ENCODE assay signal across 8 mouse cellular contexts in the genomic region with DNA sequence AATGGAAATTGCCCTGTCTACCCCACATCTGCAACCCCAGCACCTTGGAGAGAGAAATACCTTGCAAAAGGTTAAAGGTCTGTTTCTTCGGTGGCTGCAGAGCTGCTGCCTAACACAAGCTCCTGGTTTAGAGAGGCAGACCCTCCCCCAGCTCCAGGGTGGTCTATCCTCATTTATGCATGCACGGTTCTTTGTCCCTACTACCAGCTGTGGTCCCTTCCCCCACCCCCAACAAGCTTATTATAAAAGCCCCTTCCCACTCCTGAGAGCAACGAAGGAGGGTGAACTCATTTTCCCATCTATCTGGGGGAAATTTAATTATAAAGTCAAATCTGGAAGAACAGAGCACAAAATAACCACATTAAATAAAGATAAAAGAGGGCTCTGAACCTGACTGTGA. TPM values are rescaled to one million over a fixed set of nuclear protein-coding genes. Genes with fewer than 3 reads are reported as not detected.
DNase-seq lines count a peak whose midpoint lies in the region; ATAC-seq lines count a peak whose summit lies in the region.

TSS of gene Pxylp1 (minus strand) at position 124 of the 400 bp plus-strand sequence.

- 4% methylated on average over 3 of the region's 3 CpGs for WGBS in hindbrain, embryonic 11.5 days
- WGBS in limb, embryonic 15.5 days = 19% methylated on average over 3 of the region's 3 CpGs

- H3K36me3 ChIP-seq in hindbrain, embryonic 11.5 days (ENCODE audit: control insufficient read depth, insufficient read depth, low read length) = no peaks in the 10 kb centered on the region
- no peaks in the 10 kb centered on the region for H3K36me3 ChIP-seq in limb, embryonic 15.5 days

- H3K27me3 ChIP-seq in hindbrain, embryonic 11.5 days (ENCODE audit: control insufficient read depth, insufficient read depth, low read length) = no peaks in the 10 kb centered on the region
- peaks cover 9% of the 10 kb centered on the region; the same call in 1 of the 2 replicates for H3K27me3 ChIP-seq in limb, embryonic 15.5 days

- DNase-seq in heart, adult 18-20 months = no peak
- no peak for DNase-seq in heart, adult 11 months
- DNase-seq in hindbrain, embryonic 11.5 days (ENCODE audit: low spot score) = peak; percentile 79
- no peak for DNase-seq in ovary, postnatal 14 days (ENCODE audit: low spot score)
- DNase-seq in urinary bladder, postnatal 14 days (ENCODE audit: low spot score) = no peak
- DNase-seq in lung, postnatal 25 days (ENCODE audit: low spot score) = no peak

- H3K4me3 ChIP-seq in hindbrain, embryonic 11.5 days (ENCODE audit: low read depth, low read length) = no peak within 1 kb of the TSS
- no peak within 1 kb of the TSS for H3K4me3 ChIP-seq in limb, embryonic 15.5 days

- H3K4me2 ChIP-seq in hindbrain, embryonic 11.5 days (replicated peaks; ENCODE audit: low read depth, low read length) = no peak within 1 kb of the TSS
- no peak within 1 kb of the TSS for H3K4me2 ChIP-seq in limb, embryonic 15.5 days

- no peak for ATAC-seq in erythroblast, adult 5-6 weeks (replicated peaks; ENCODE audit: low FRiP score, poor library complexity, severe bottlenecking)
- ATAC-seq in hindbrain, embryonic 11.5 days (ENCODE audit: low FRiP score) = peak; percentile 50
- no peak for ATAC-seq in limb, embryonic 15.5 days (ENCODE audit: insufficient number of reproducible peaks, low FRiP score, low TSS enrichment, low read depth)

- peak within 1 kb of the TSS; percentile 25; the same call in 1 of the 2 replicates for H3K9ac ChIP-seq in hindbrain, embryonic 11.5 days (ENCODE audit: low read depth, low read length)
- H3K9ac ChIP-seq in limb, embryonic 15.5 days = no peak within 1 kb of the TSS

- peaks cover 14% of the 10 kb centered on the region for H3K4me1 ChIP-seq in hindbrain, embryonic 11.5 days (replicated peaks; ENCODE audit: control insufficient read depth, insufficient read depth, low read length)
- peaks cover 17% of the 10 kb centered on the region for H3K4me1 ChIP-seq in limb, embryonic 15.5 days

- H3K9me3 ChIP-seq in hindbrain, embryonic 11.5 days (ENCODE audit: control insufficient read depth, low read length) = no peaks in the 10 kb centered on the region
- H3K9me3 ChIP-seq in limb, embryonic 15.5 days = no peaks in the 10 kb centered on the region

- H3K27ac ChIP-seq in hindbrain, embryonic 11.5 days (ENCODE audit: low read depth, low read length) = peak within 1 kb of the TSS; percentile 56
- H3K27ac ChIP-seq in limb, embryonic 15.5 days = no peak within 1 kb of the TSS

RNA-seq across cellular contexts. Expression of gene Pxylp1, which starts in this region (rescaled TPM):
- total RNA-seq in heart, adult 18-20 months (2021) = 10 to 100 TPM; 11.7 to 15.8 TPM
- total RNA-seq in erythroblast, adult 5-6 weeks (2015; ENCODE audit: low replicate concordance) = 26.8 and 27.1 TPM in 2 replicates
- total RNA-seq in erythroblast, adult 5-6 weeks (2017; ENCODE audit: low replicate concordance) = 13.5 and 16.6 TPM in 2 replicates
- 40.3 and 44.1 TPM in 2 replicates for polyA plus RNA-seq in hindbrain, embryonic 11.5 days (2014; fragmentation: Nextera tagmentation; extraction: Ambion mirVana)
- 26.4 and 27.9 TPM in 2 replicates for polyA plus RNA-seq in limb, embryonic 15.5 days (2015; fragmentation: Nextera tagmentation; extraction: Ambion mirVana)
